Mouse (Mus musculus) kidney, postnatal 36 days (tissue): ENCODE data around the gene Gm44596.
"Not testable (repeated sequence)": the region's sequence is repeated elsewhere in the genome, so short reads cannot be mapped to it uniquely, and the experiment has no call there.

Source experiments
- DNase-seq, 2 experiments: peaks; one replicate each; pipeline ENCODE4 v3.0.0; 2021 to 2022; ENCODE audit warnings: mixed read lengths in 2 of 2

Gene Gm44596

GRCm38 (mm10) chr6:128380594-128381167 is 5.4 kb downstream of the Gm44596 start:
- DNase-seq: not testable (repeated sequence)

- DNase-seq: no peak
Measured at GRCm38 (mm10) chr6:128381254-128381653, 6.0 kb downstream of the Gm44596 start.

GRCm38 (mm10) chr6:128383752-128384151 is 8.4 kb downstream of the Gm44596 start:
- no peak for DNase-seq

GRCm38 (mm10) chr6:128385026-128385425 is 9.7 kb downstream of the Gm44596 start:
- DNase-seq: no peak

- DNase-seq: no peak
Measured at GRCm38 (mm10) chr6:128389185-128389584, 13.9 kb downstream of the Gm44596 start.

- DNase-seq: no peak
Measured at GRCm38 (mm10) chr6:128390683-128391082, 15.4 kb downstream of the Gm44596 start.

GRCm38 (mm10) chr6:128397574-128398261 is 22.4 kb downstream of the Gm44596 start:
- peak; percentile 77 to 83 for DNase-seq

DNA sequence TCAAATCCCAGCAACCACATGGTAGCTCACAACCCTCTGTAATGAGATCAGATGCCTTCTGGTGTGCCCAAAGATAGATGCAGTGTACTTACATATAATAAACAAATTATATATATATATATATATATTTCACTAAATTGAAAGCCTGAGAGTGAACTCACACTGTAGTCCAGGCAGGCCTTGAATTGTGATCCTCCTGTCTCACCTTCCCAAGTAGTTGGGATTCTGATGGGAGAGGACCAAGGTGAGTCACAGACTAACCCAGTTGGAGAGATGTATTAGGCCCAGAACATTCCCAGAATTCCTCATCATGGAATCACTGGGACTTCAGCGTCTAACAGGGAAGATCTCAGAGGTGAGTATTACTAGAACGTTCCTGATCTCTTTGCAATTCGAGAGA is 23.7 kb downstream of the Gm44596 start, which contains the start of gene Nrip2:
Gene Nrip2 (plus strand): TSS at position 301 of the 400 bp plus-strand sequence.
- DNase-seq: no peak

DNA sequence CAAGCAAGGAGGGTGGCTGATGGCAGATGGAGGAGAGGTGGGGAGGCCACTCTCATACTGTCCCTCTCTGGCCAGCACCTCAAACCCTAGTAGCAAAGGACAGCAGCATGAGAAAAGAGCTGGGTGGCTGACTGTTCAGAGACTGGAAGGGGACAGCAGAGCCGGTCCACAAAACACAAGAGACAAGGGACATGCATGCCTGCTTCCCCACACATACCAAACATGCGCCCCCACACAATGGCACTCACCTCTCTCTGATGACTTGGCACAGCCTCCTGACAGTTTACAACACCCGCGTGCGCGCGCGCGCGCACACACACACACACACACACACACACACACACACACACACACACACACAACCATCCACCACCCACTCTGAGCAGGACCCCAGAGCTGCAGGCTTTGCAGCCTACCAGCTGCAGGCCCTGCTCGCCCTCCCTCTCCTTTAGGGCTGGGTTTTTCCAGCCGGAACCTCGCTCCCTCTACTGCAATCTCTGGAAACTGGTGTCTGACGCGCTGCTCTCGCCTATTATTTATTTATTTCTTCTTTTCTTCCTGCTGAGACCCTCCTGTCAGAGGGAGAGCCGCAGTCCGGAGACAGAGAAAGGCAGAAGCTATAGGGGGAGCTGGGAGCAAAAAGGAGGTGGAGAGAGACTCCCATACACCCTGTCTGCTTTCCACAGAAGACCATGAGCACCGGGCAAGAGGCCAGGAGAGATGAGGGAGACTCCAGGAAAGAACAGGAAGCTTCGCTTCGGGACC is 24.3 kb downstream of the Gm44596 start:
- peak; percentile 37 to 65 for DNase-seq

GRCm38 (mm10) chr6:128404708-128405107 is 29.4 kb downstream of the Gm44596 start:
- DNase-seq: no peak

GRCm38 (mm10) chr6:128408544-128409125 is 33.3 kb downstream of the Gm44596 start:
- DNase-seq: peak; percentile 34 to 35

GRCm38 (mm10) chr6:128410305-128410704 is 35.0 kb downstream of the Gm44596 start:
- no peak for DNase-seq

- peak; percentile 63 to 91 for DNase-seq
Measured at GRCm38 (mm10) chr6:128411115-128411514, 35.8 kb downstream of the Gm44596 start.

GRCm38 (mm10) chr6:128416169-128416568 is 40.9 kb downstream of the Gm44596 start:
- no peak for DNase-seq

DNA sequence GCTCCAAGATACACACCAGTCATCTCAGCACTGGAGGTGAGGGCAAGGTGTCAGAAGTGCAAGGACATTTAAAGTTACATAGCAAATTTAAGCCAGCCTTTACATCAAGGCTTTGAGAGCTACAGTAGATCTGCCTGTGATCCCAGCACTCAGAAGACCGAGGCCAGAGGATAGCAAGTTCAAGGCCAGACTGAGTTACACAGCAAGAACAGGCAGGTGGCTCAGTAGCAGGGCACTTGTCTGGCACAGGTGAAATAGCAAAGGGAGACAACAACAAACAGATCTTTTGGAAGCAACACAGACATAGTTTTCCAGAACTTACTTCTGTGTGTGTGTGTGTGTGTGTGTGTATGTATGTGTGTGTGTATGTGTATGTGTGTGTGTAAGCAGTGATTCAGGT is 42.8 kb downstream of the Gm44596 start:
- no peak for DNase-seq

- no peak for DNase-seq
Measured at GRCm38 (mm10) chr6:128421036-128421435, 45.7 kb downstream of the Gm44596 start.

DNA sequence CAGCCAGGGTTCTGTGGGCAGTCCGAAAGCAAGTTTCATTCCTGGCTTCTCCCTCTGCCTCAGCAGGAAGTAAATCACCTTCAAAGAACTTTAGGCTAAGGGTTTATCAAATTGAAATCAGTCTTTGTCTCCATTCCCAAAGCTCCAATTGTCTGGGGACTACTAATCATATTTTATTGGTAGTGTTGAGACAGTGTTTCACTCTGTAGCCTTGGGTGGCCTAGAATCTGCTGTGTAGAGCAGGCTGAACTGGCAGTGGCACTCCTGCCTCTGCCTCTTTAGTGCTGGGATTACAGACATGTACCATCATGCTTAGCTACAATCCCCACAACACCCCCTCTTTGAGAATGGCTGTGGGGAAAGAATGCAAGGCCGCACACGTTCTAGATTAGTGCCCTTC is 46.2 kb downstream of the Gm44596 start:
- DNase-seq: no peak

DNA sequence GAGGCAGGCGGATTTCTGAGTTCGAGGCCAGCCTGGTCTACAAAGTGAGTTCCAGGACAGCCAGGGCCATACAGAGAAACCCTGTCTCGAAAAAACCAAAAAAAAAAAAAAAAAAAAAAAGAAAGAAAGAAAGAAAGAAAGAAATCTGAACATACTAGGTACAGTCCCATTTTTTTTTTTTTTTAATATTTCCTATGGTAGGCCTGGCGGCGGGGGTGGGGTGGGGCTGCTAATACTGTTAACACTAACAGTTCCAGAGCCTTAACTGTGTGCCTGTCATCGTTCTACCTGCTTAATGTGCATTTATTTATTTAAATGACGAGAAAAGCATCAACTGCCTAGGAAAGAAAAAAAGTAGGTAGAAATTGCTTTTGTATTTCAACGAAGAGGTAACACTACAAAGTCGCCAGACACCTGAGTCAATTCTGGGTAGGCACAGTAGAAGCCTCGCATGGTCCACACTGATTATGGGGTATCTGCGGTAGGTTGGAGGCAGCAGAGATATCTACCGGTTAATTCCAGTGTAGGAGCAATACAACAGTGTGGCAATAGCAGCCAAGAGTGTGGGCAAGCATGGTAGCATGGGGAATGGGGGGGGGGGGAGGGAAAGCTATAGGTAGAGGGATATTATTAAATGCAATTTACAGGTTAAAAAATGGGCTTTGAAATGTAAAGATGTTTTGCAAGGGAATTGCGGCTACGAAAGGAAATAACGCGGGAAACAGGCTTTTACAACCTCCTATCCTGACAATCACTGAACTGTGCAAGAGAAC is 48.4 kb downstream of the Gm44596 start:
- DNase-seq: no peak

DNA sequence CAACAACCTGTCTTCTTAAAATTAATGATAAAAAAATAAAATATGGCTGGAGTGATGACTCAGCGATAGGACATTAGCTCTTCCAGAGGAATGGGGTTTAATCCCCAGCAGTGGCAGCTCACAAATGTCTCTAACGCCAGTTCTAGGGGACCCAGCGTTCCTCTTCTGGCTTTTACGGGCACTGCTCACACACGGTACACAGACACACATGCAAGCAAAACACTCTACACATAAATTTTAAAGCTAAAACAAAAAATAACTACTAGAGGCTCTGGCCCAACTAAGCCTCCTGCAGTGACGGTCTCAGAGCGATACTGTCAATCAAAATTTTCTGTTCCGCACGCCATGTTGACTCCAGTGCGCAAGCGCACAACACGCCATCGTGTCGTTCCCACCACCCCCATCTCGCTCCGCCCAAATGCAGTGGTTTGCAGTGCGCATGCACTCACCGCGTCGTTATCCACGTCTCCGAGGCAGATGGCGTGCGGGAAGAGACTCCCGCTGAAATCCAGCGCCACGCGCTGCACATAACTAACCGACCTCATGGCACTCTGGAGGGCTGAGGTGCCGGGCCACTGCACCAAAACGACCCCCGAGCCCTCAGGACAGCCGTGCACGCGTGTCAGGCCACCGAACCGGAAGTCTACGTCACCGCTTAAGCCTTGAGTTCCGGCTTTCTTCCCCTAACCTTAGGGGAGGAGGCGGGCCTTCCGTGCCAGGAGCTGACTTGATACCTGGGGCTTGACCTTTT is 49.1 kb downstream of the Gm44596 start, which contains the start of gene Itfg2:
Gene Itfg2 (minus strand): TSS at position 663 of the 751 bp plus-strand sequence.
- DNase-seq: peak; percentile 96 to 97

- DNase-seq: no peak
Measured at GRCm38 (mm10) chr6:128425046-128425445, 49.7 kb downstream of the Gm44596 start.

DNA sequence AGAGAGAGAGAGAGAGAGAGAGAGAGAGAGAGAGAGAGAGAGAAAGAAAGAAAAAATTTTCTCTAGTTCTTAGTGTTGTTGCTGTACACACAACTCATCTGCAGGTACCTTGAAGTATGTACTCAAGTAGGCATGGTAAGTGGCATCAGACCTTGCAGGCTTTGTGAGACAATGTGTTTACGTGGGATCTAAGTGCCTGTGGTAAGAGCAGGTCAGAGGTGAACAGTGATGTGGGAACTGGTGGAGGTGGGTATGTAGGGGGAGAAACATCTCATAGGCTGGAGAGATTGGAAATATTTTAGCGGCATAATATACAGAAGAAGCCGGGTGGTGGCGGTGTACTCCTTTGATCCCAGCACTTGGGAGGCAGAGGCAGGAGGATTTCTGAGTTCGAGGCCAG is 52.3 kb downstream of the Gm44596 start:
- DNase-seq: no peak

- no peak for DNase-seq
Measured at GRCm38 (mm10) chr6:128429300-128429699, 54.0 kb downstream of the Gm44596 start.
